Mouse (Mus musculus) bone marrow, adult 2 months (tissue): ENCODE results near the gene Chst11.

Experiments
- CTCF ChIP-seq: fragments of 200-500 bp; IDR thresholded peaks from 2 replicates; pipeline ENCODE4 v1.5.1; 2011; ENCODE audit warnings: low read length, control low read depth; ENCODE audit not compliant: control insufficient read depth, insufficient read depth
- POLR2A ChIP-seq: fragments of 200-500 bp; IDR thresholded peaks from 2 replicates; pipeline ENCODE4 v1.6.1; 2011; ENCODE audit warnings: low read depth, mild to moderate bottlenecking, control low read depth, low read length, borderline replicate concordance; ENCODE audit not compliant: control insufficient read depth

- TF ChIP-seq POLR2A (no peak), CTCF (no peak)
Observed at GRCm38 (mm10) chr10:82958218-82958761, 27.0 kb upstream of the Chst11 start.
